Mouse (Mus musculus): Measurements from ENCODE around the gene Grik3.

GRCm38 (mm10) chr4:125478071-125478470, 12.4 kb upstream of the Grik3 start:
- TF ChIP-seq TAL1 (IDR thresholded peaks at IDR 0.05; ENCODE audit: low read length) (no peak), GATA1 (IDR thresholded peaks at IDR 0.05; ENCODE audit: low read length) (no peak)
